Mouse (Mus musculus) kidney, postnatal 0 days (tissue): ENCODE measurements at regions not wholly inside any gene's neighbourhood (a gene's known extent, or its start where the extent isn't known, plus 50 kb on each side); places are given as distances from the start of the nearest gene placed in this dataset.
"Not testable (repeated sequence)": the region's sequence is repeated elsewhere in the genome, so short reads cannot be mapped to it uniquely, and the experiment has no call there.

Source experiments
- ATAC-seq: fragments of 200-750 bp; cut with Nextera tagmentation; replicated peaks from 2 replicates; pipeline ENCODE4 v1.8.0; 2017; ENCODE audit warnings: low read depth, moderate number of reproducible peaks, moderate TSS enrichment, moderate library complexity; ENCODE audit not compliant: low FRiP score
- DNase-seq: peaks from one replicate; pipeline ENCODE4 v3.0.0-alpha.2; 2016; ENCODE audit warnings: low spot score
- H3K27ac ChIP-seq: fragments of 300-500 bp; sonication (generic); 2 replicates; pipeline ENCODE4 v1.5.1; 2014; ENCODE audit warnings: mild to moderate bottlenecking
- H3K27me3 ChIP-seq: fragments of 300-500 bp; sonication (generic); 2 replicates; pipeline ENCODE4 v1.6.1; 2014; ENCODE audit warnings: low read length, mixed read lengths; ENCODE audit not compliant: insufficient read depth
- H3K36me3 ChIP-seq: fragments of 300-500 bp; sonication (generic); 2 replicates; pipeline ENCODE4 v1.6.1; 2014; ENCODE audit warnings: low read length, mixed read lengths; ENCODE audit not compliant: insufficient read depth
- H3K4me1 ChIP-seq: fragments of 300-500 bp; sonication (generic); replicated peaks from 2 replicates; pipeline ENCODE4 v1.6.1; 2014; ENCODE audit warnings: antibody characterized with exemption, low read length, mixed read lengths; ENCODE audit not compliant: insufficient read depth
- H3K4me2 ChIP-seq: fragments of 300-500 bp; sonication (generic); 2 replicates; pipeline ENCODE4 v1.6.1; 2014; ENCODE audit warnings: mild to moderate bottlenecking, low read length, moderate library complexity, mixed read lengths
- H3K4me3 ChIP-seq: fragments of 300-500 bp; sonication (generic); replicated peaks from 2 replicates; pipeline ENCODE4 v1.5.1; 2014; ENCODE audit warnings: low read depth, low read length
- H3K9ac ChIP-seq: fragments of 300-500 bp; sonication (generic); 2 replicates; pipeline ENCODE4 v1.6.1; 2014; ENCODE audit warnings: low read depth, low read length
- H3K9me3 ChIP-seq: fragments of 300-500 bp; sonication (generic); replicated peaks from 2 replicates; pipeline ENCODE4 v1.6.1; 2016; ENCODE audit warnings: low read length, inconsistent platforms, mixed read lengths
- CTCF ChIP-seq: IDR thresholded peaks from 2 replicates; pipeline ENCODE4 v1.5.1; 2016; ENCODE audit warnings: antibody characterized with exemption, low read depth, mild to moderate bottlenecking, moderate library complexity
- WGBS: fragments of 180-500 bp; shearing (Covaris S2); extraction: QIAGEN DNeasy Blood & Tissue Kit; methylation state at CpG from one replicate; pipeline ENCODE4 v1.1.7; 2014; 5-methylcytosine and 5-hydroxymethylcytosine counted together

DNA sequence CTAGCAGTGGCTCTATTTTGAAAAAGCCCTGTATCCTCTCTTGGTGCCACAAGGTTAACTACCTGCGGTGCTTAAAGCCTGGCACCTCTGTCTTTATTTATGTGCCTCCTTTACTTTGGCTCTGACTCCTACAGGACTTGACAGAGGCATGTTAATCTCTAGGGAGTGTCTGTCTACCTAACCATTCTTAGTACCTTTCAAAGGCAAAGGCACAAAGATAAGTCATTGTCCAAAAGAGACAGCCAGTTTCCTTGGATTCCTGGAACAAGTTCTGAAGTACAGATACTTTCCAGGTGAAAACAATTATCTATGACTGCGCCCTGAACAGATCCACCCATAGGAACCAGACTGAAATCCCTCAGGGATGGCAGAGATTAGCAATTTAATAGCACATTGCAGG lies 421.2 kb upstream of the Tbl1xr1 start:
- TF ChIP-seq CTCF = no peak
- Histone ChIP-seq H3K4me3 (no peak overlapping the region), H3K27ac (no peak overlapping the region), H3K9ac (no peak overlapping the region), H3K4me2 (no peak overlapping the region), H3K9me3 (no peaks in the 10 kb centered on the region), H3K4me1 (no peaks in the 10 kb centered on the region), H3K36me3 (no peaks in the 10 kb centered on the region), H3K27me3 (no peaks in the 10 kb centered on the region)
- WGBS = 60% methylated on average over 2 of the region's 2 CpGs
- DNase-seq (no peak), ATAC-seq (no peak)

DNA sequence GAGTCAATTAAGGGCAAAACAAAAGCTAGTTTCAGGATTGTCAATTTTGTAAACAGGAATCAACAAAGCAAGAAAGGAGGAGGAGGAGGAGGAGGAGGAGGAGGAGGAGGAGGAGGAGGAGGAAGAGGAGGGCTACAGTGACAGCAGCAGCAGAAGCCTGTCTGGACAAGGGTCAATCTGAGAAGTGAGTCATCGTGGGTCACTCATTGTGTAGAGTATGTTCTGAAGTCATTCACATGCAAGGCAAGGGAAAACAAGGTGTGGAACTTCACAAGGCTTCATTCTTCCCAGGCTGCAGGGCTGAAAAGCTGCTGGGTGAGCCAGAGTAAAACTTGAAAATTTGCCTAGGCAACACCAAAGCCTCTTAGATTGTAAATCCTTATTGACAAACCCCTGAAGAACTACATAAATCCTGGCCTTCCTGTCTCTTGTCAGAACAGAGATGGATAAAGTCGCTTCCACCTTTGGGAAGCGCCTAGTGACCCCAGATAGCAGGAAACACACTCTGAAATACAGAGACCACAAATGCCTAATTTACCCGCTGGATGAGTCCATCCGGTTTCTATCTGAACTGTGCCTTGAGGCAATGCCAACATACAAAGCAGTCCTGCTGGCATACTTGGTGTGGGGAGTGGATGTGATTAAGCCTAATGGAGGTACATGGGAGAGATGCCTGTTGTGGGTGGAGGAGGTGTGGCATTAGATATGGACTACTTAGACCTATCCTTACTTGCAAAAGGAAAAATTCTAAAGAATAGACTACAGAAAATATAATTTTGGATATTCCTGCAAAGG lies 408.9 kb upstream of the Tbl1xr1 start:
- no peak for TF ChIP-seq CTCF
- DNase-seq = peak; percentile 18
- Histone ChIP-seq H3K27ac (no peak overlapping the region), H3K4me2 (no peak overlapping the region), H3K4me3 (no peak overlapping the region), H3K27me3 (no peaks in the 10 kb centered on the region), H3K9ac (no peak overlapping the region), H3K4me1 (0 out of 2 replicates have a peak, but pooled peaks cover 2% of the 10 kb centered on the region), H3K36me3 (no peaks in the 10 kb centered on the region), H3K9me3 (no peaks in the 10 kb centered on the region)
- ATAC-seq = no peak
- WGBS = 49% methylated on average over 5 of the region's 5 CpGs

GRCm38 (mm10) chr3:21671885-21672284 lies 404.6 kb upstream of the Tbl1xr1 start:
- no peaks in the 10 kb centered on the region for H3K9me3 ChIP-seq
- H3K9ac ChIP-seq = no peak overlapping the region
- ATAC-seq (no peak), DNase-seq (no peak)
- H3K4me2 ChIP-seq = no peak overlapping the region
- 93% methylated on average over 2 of the region's 2 CpGs for WGBS
- H3K36me3 ChIP-seq = no peaks in the 10 kb centered on the region
- H3K27me3 ChIP-seq = no peaks in the 10 kb centered on the region
- no peak overlapping the region for H3K4me3 ChIP-seq
- no peak overlapping the region for H3K27ac ChIP-seq
- TF ChIP-seq CTCF = no peak
- 0 out of 2 replicates have a peak, but pooled peaks cover 2% of the 10 kb centered on the region for H3K4me1 ChIP-seq

- Histone ChIP-seq H3K4me3 (no peak overlapping the region), H3K27ac (no peak overlapping the region), H3K9me3 (no peaks in the 10 kb centered on the region), H3K9ac (no peak overlapping the region), H3K4me1 (0 out of 2 replicates have a peak, but pooled peaks cover 2% of the 10 kb centered on the region), H3K4me2 (no peak overlapping the region), H3K36me3 (no peaks in the 10 kb centered on the region), H3K27me3 (no peaks in the 10 kb centered on the region)
- ATAC-seq (no peak), DNase-seq (no peak)
- TF ChIP-seq CTCF = no peak
- 63% methylated on average over 2 of the region's 2 CpGs for WGBS
Observed at GRCm38 (mm10) chr3:21672492-21672891, 404.0 kb upstream of the Tbl1xr1 start.

DNA sequence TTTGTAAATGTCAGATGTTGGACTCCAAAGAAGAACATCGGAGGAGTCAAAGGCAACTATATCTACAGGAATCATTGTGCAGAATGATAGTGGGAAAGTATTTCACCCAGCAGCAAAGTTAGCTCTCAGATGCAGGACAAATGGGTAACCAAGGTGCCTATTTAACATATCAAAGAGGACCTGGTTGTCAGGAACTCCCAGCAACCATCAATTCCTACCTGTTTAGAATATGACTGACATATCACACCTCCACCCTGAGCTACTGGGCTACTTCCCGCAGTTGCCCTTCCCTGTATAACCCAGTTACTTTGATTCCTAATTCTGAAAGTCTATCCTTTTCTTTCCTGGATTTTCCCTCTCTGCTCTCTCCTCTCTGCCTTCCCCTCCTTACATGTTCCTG lies 403.0 kb upstream of the Tbl1xr1 start:
- H3K36me3 ChIP-seq = no peaks in the 10 kb centered on the region
- H3K9me3 ChIP-seq = no peaks in the 10 kb centered on the region
- DNase-seq (no peak), ATAC-seq (no peak)
- no peak overlapping the region for H3K9ac ChIP-seq
- H3K4me2 ChIP-seq = no peak overlapping the region
- H3K4me1 ChIP-seq = no peaks in the 10 kb centered on the region
- H3K4me3 ChIP-seq = no peak overlapping the region
- H3K27ac ChIP-seq = no peak overlapping the region
- no peak for TF ChIP-seq CTCF
- H3K27me3 ChIP-seq = no peaks in the 10 kb centered on the region
- 91% methylated on average over 2 of the region's 2 CpGs for WGBS

DNA sequence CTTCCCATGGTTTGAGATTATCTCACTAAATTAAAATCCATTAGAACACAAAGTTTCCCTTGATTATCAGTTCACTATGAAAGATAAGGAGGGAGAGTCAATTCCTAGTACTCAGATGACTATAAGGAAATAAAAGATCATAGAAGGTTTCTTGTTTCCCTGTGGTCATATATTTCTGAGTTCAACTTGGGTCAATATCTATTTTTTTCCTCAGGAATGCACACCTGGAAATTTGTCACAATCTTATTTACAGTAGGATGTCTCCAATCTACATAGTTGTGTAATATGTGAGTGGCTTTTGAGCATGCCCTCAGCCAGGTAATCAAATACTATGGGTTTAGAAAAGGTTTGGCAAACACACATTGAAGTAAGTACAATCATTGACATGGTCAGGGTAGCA lies 398.2 kb upstream of the Tbl1xr1 start:
- TF ChIP-seq CTCF = no peak
- no peak for ATAC-seq
- Histone ChIP-seq H3K9me3 (no peaks in the 10 kb centered on the region), H3K27ac (no peak overlapping the region), H3K9ac (no peak overlapping the region), H3K4me1 (no peaks in the 10 kb centered on the region), H3K4me3 (no peak overlapping the region), H3K27me3 (no peaks in the 10 kb centered on the region), H3K4me2 (no peak overlapping the region), H3K36me3 (no peaks in the 10 kb centered on the region)
- no peak for DNase-seq

GRCm38 (mm10) chr3:21678734-21679133 lies 397.7 kb upstream of the Tbl1xr1 start:
- TF ChIP-seq CTCF = no peak
- Histone ChIP-seq H3K4me2 (no peak overlapping the region), H3K27me3 (no peaks in the 10 kb centered on the region), H3K36me3 (no peaks in the 10 kb centered on the region), H3K27ac (no peak overlapping the region), H3K9me3 (no peaks in the 10 kb centered on the region), H3K9ac (no peak overlapping the region), H3K4me3 (no peak overlapping the region), H3K4me1 (no peaks in the 10 kb centered on the region)
- ATAC-seq = no peak
- no peak for DNase-seq

DNA sequence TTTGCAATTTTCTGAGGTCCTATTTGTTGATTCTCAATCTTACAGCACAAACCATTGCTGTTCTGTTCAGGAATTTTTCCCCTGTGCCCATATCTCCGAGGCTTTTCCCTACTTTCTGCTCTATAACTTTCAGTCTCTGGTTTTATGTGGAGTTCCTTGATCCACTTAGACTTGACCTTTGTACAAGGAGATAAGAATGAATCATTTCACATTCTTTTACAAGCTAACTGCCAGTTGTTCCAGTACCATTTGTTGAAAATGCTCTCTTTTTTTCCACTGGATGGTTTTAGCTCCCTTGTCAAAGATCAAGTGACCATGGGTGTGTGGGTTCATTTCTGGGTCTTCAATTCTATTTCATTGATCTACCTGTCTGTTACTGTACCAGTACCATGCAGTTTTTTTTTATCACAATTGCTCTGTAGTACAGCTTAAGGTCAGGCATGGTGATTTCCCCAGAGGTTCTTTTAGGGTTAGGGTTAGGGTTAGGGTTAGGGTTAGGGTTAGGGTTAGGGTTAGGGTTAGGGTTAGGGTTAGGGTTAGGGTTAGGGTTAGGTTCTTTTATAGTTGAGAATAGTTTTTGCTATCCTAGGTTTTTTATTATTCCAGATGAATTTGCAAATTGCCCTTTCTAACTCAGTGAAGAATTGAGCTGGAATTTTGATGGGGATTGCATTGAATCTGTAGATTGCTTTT lies 378.3 kb upstream of the Tbl1xr1 start:
- DNase-seq, H3K36me3 ChIP-seq, H3K9me3 ChIP-seq, H3K4me2 ChIP-seq, ATAC-seq, H3K9ac ChIP-seq, H3K4me3 ChIP-seq, H3K4me1 ChIP-seq, H3K27ac ChIP-seq, H3K27me3 ChIP-seq: not testable (repeated sequence)
- WGBS = 45% methylated on average over 1 of the region's 1 CpGs
